Mouse (Mus musculus) lung, postnatal 10 days (tissue): ENCODE measurements at regions not wholly inside any gene's neighbourhood (a gene's known extent, or its start where the extent isn't known, plus 50 kb on each side); places are given as distances from the start of the nearest gene placed in this dataset.

Experiments used
- DNase-seq: peaks from one replicate; pipeline ENCODE4 v3.0.0; 2021

DNA sequence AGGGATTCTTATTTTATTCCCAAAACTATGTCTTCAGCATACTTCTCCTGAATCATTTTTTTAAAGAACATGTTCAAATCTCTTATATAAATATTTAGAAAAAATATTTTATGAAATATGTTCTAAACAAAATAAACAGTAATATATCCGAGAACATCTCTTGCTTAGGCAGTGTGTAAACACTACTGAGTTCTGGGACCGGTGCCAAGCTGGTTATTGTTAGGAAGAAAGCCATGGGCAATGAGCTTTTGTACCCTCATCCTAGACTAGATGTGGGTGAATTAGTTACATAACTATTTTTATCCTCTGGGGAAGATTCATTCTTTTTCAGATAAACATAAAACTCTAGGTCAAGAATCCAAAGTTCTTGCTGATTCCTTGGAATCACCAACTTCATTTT lies 222.5 kb upstream of the Gm10801 start:
- peak; percentile 15 for DNase-seq

- no peak for DNase-seq
These were observed 180.5 kb upstream of the Gm10801 start for GRCm38 (mm10) chr2:98481533-98481932.
